Mouse (Mus musculus) heart, postnatal 0 days (tissue): ENCODE measurements around the gene Grwd1.

Source experiments
- CTCF ChIP-seq: IDR thresholded peaks from 2 replicates; pipeline ENCODE4 v1.5.1; 2016; ENCODE audit warnings: antibody characterized with exemption, control low read depth, low read depth
- EP300 ChIP-seq: IDR thresholded peaks from 2 replicates; pipeline ENCODE4 v1.6.1; 2016; ENCODE audit warnings: antibody characterized with exemption, low read depth

DNA sequence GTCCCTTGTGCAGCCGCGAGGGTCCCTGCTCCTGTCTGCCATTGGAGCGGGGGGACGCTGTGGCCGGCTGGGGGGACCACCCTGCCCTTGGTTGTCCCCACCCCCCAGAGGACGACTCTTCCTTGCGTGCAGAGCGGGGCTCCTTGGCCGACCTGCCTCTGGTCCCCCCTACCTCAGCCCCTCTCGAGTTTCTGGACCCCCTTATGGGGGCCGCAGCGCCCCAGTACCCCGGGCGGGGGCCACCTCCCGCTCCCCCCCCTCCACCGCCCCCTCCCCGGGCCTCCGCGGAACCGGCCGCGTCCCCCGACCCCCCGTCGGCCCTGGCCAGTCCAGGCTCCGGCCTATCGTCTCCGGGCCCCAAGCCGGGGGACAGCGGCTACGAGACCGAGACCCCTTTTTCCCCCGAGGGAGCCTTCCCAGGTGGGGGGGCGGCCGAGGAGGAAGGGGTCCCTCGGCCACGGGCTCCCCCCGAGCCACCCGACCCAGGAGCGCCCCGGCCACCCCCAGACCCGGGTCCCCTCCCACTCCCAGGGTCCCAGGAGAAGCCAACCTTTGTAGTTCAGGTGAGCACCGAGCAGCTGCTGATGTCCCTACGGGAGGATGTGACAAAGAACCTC is 36.7 kb downstream of the Grwd1 start:
- TF ChIP-seq CTCF (no peak), EP300 (no peak)
